Mouse (Mus musculus) adrenal gland, postnatal 14 days (tissue): ENCODE results near the gene Ppp1r13b. TPM values are rescaled to one million over a fixed set of nuclear protein-coding genes. Genes with fewer than 3 reads are reported as not detected.

ENCODE experiments used
- DNase-seq: peaks from one replicate; pipeline ENCODE4 v3.0.0; 2021; ENCODE audit warnings: mixed read lengths
- total RNA-seq: library from RNA; stranded (reverse); gene quantifications from 2 replicates; pipeline ENCODE4 v1.2.3, GENCODE M21; 2021

Ppp1r13b gene
- total RNA-seq, 1 experiment from 2014 or later = 17.5 TPM

DNA sequence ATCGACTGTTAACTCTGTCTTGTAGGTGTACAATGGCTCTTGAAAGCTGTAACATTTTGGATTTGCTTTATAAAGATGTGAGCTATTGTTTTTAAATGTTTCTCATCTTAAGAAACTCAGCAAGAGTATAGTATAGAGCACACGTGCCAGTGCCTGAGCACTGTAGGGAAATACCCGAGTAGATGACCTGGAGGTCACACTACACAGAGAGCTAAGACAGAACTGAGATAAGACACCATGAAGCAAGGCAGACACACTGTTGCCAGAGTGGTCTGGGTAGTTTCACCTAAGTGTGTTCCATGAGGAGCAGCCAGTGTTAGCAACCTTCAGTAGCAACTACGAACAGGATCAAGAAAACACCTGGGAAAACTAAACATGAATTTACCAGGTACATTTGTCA, 25.1 kb downstream of the Ppp1r13b start:
- DNase-seq = no peak

DNA sequence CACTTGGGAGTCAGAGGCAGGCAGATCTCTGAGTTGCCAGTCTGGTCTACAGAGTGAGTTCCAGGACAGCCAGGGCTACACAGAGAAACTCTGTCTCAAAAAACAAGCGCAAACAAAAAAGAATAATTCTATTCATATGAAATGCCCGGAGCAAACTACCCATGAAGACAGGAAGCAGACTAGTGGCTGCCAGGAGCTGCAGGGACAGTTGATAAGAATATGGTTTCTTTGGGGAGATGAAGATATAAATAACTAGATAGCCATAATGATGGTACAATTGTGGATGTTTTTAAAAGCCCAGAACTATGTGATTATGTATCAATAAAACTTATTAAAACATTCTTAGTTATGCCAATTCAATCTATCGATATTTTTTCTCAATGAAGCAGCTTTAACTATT, 25.9 kb downstream of the Ppp1r13b start:
- no peak for DNase-seq

GRCm38 (mm10) chr12:111878213-111878612, 29.7 kb downstream of the Ppp1r13b start:
- peak; percentile 93 for DNase-seq

GRCm38 (mm10) chr12:111875499-111875898, 32.4 kb downstream of the Ppp1r13b start:
- no peak for DNase-seq

- peak; percentile 23 for DNase-seq
Measured at GRCm38 (mm10) chr12:111874601-111875140, 33.2 kb downstream of the Ppp1r13b start.

GRCm38 (mm10) chr12:111872079-111872478, 35.8 kb downstream of the Ppp1r13b start:
- no peak for DNase-seq

- DNase-seq = no peak
Measured at GRCm38 (mm10) chr12:111870811-111871210, 37.1 kb downstream of the Ppp1r13b start.

GRCm38 (mm10) chr12:111869806-111870205, 38.1 kb downstream of the Ppp1r13b start:
- DNase-seq = peak; percentile 39

GRCm38 (mm10) chr12:111864206-111864824, 43.6 kb downstream of the Ppp1r13b start:
- peak; percentile 33 for DNase-seq

GRCm38 (mm10) chr12:111855448-111855847, 52.5 kb downstream of the Ppp1r13b start:
- no peak for DNase-seq

- DNase-seq = peak; percentile 56
Measured at GRCm38 (mm10) chr12:111853546-111853945, 54.4 kb downstream of the Ppp1r13b start.

GRCm38 (mm10) chr12:111853011-111853436, 54.9 kb downstream of the Ppp1r13b start:
- DNase-seq = peak; percentile 83

DNA sequence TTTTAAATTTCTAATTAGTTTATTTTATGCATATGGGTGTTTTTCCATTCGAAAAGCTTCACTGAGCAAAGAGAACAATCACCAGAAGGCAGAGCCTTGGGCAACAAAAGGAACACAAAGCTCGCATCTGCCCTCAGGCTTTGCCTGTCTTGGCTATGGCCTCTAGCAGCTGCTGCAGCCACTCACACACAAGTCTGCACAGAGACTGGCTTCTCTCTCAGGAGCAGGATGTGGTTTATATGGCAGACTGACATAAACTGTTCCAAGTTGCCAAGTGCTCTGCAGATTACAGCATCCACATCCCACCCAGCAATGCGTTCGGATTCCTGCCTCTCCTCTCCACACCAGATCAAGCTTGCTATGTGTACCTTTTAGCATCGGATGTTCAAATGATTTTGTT, 56.2 kb downstream of the Ppp1r13b start:
- no peak for DNase-seq

DNA sequence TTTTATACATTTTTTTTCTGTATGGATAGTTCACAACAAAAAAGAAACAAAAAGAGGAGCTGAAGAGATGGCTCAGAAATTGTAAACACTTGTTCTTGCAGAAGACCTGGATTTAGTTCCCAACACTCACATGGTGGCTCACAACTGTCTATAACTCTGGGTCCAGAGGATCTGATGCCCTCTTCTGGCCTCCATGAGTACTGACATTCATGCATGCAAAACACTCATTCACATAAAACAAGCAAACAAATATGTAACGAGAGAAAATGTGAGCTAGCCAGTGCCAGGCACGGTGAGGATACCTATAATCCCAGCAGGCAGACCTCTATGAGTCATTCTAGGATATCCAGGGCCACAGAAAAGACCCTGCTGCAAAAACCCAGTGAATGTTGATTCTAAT, 56.7 kb downstream of the Ppp1r13b start:
- no peak for DNase-seq

DNA sequence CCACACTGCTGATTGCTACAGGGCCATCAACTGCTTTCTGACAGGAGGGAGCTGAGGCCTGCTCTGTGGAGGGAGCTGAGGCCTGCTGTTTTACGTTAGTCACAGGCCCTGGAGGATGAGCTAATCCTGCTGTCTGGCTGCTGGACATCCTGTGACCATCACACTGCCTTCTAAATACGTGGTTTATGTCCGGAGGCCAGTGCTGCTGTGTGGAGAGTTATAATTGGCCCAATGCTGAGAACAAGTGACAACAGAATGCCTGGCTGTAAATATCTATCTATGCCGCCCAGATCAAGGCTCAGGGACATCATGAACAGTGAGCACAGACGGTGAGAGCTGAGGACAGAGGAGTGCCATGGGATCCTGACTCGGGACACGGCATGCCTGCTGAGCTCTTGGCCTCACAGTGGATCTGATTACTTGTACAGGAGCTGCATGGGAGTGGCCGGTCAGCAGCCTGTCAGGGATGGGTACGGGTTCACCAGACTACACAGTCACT, 59.6 kb downstream of the Ppp1r13b start:
- peak; percentile 54 for DNase-seq

- no peak for DNase-seq
Measured at GRCm38 (mm10) chr12:111846815-111847214, 61.1 kb downstream of the Ppp1r13b start.

DNA sequence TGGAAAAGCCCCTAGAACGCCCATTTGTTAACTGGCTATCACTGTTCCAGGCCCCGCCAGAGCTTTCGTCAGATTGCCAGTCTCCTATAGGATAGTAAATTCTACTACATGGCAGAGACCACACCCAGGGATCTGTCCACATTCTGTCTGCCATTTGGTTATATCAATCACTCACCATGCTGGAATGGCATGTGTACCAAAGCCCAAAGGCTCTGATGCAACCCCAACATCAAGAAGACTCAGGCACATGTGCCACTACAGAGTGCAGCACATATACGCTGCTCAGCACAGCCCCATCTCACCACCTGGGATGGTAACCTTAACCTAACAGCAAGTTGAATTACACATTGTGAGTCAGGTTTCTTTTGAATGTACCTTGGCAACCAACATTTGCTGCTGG, 62.0 kb downstream of the Ppp1r13b start:
- no peak for DNase-seq

GRCm38 (mm10) chr12:111843470-111843869, 64.4 kb downstream of the Ppp1r13b start:
- DNase-seq = no peak

DNA sequence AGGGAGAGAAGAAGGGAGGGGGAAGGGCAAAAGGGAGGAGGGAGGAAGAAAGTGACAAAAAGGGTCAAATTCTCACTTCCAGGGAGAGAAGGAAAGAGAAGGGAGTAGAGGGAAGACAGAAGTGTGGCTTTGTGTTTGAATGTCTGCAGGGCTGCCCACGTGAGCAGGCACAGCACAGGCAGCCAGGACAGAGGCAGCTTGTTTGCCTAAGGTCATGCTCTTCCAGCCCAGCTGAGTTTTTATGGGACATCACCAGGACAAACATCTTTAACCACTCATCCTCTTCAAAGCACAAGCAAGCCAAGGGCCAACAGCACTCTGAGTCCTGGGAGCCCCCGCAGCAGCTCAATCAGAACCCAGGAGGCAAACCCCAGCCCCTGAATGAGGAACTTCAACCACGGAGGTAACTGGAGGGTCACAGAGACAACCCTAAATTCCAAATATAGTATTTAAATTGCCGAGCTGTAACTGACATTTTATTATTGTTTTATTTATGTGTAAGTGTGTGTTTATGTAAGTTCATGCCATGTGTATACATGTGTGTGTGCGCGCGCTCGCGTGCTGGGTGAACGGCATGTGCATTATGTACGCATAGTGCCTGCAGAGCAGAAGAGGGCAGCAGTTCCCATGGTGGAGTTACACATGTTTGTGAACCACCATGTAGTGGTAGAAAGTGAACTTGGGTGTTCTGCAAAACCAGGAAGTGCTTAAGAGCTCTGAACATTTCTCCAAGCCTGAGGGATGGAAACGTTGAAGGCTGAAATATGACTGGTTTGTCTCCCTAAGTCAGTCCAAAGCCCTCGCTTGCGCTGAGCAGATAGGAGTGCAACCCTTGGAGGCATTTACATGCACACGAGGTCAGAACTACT, 65.1 kb downstream of the Ppp1r13b start:
- DNase-seq = no peak

GRCm38 (mm10) chr12:111833457-111833856, 74.5 kb downstream of the Ppp1r13b start:
- DNase-seq = no peak

DNA sequence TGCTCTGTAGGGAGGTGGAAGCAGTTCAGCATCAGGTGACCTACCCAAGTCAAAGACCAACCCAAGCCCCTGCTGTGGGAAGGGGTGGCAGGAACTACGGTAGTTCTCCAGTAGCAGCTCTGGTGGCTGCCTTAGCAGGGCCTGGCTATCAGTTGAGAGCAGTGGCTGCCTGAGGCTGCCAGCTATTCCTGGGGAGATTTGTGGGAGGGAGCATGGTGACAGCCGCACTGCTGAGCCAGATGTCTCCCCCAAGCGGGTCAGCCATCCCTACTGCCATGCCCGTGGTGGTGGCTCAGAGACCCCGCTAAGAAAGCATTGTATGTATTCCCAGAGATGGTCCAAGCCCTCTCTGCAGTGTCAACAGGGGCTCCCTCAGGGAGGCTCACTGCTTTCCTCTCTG, 75.3 kb downstream of the Ppp1r13b start:
- DNase-seq = no peak

GRCm38 (mm10) chr12:111830375-111830774, 77.5 kb downstream of the Ppp1r13b start:
- no peak for DNase-seq

DNA sequence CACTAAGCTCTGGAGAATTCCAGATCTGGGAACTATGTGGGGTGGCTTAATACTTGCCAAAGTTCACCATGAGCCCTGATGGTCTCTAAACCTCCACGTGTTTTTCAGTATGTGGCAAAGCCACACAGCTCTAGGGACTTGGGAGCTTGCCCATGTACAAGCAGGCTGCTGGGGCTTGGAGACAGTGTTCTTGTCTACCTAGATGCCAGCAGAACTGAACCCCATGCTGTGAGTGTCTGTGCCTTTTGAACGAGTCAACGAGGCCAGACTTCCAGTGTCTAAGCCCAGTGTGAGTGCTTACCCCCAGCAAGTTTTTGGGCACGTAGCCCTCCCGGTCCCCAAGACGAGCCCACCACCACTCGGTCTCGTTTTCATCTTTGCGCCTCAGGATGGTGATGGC, 78.0 kb downstream of the Ppp1r13b start:
- no peak for DNase-seq
